Mouse (Mus musculus): ENCODE measurements around the gene Stt3b. TPM values are rescaled to one million over a fixed set of nuclear protein-coding genes. Genes with fewer than 3 reads are reported as not detected.

The Stt3b gene
- total RNA-seq, 2 experiments from 2014 or later, result 94.4 to 96.2 TPM

DNA sequence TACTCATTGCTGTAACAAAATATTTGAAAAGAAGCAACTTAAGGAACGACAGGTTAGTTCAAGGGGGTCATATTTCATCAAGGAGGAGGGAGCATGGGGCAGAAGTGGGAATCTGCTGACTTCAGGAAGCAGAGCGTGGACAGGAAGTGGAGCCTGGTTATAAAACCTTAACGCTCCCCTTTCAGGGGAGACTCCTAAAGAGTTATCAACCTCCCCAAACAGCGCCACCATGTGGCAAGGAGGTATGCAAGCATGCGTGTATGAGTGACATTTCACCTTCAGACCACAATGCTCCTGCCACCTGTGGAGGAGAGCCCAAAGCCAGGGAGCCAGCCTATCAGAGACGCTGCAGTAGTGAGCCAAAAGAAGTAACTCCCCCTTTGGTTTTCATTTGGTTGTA lies 10.8 kb upstream of the Stt3b start:
- intact Hi-C loops (cut with DNase I), result no loop called here
- no peak for DNase-seq (ENCODE audit: low spot score in 2 of 2)

DNA sequence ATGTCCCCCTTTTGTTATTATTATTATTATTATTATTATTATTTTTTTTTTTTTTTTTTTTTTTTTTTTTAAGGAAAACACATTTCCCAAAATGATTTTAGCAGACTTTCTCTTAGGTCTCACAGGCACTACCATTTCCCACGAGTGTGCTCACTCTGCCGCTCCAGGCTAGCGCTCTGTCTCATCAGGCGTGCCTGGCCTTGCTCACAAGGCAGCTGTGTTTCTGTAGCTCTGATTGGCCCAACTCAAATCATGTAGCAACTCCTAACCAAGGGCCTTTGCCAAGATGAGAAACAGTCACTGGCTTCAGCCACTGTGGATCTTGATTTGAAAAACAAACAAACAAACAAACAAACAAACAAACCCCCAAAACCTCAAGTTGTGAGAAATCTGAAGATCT lies 9.9 kb upstream of the Stt3b start:
- intact Hi-C loops (cut with DNase I), result no loop called here
- DNase-seq (ENCODE audit: low spot score in 2 of 2), result no peak

DNA sequence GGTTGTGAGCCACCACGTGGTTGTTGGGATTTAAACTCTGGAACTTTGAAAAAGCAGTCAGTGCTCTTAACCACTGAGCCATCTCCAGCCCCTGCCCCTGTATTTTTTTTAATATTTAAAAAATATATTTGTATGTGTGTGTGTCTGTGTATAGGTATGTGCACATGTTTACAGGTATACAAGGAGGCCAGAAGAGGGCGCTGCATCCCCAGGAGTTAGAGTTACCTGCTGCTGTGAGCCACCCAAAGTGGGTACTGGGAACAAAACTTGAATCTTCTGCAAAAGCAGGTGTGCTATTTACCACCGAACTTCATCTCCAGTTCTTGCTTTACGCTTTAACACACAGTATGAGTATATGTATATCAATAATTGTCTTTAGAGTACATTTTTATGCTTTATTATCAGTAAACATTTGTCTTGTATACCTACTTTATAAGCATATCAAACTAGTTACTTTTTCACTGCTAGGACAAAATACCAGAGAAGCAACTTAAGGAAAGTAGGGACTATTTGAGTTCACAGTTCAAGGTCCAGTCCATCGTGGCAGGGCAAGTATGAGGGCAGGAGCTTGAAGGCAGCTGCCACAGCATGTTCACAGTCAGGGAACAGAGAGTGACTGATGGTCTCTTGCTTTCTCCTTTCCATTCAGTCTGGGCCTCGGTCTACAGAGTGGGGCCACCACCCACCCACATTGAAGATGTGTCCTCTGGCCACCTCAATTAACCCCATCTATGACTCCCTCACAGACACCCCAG lies 8.6 kb upstream of the Stt3b start:
- intact Hi-C loops (cut with DNase I), result loop anchor here (10.0 kb wide), 1 partner anchor 386 kb away; no protein-coding TSS in a partner anchor
- no peak for DNase-seq (ENCODE audit: low spot score in 2 of 2)

DNA sequence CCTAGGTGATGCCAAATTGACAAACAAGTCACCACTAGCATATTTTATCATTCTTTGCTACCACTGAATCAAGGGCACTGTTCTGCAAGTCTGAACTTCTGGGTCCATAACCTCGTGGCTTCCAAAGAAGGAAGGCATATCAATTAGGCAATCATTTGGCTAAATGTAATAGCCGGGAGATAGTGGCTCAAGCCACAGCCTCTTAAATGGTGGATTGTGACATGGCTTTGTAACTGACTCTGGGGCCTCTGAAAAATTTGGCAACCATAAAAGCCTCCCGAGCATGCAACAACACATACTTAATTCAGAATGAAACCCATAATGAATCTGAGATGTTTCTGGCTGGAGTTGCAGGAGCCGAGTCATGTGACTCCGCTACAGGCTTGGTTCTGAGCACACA lies 6.8 kb upstream of the Stt3b start:
- intact Hi-C loops (cut with DNase I), result loop anchor here (10.0 kb wide), 1 partner anchor 388 kb away; no protein-coding TSS in a partner anchor
- no peak for DNase-seq (ENCODE audit: low spot score in 2 of 2)

DNA sequence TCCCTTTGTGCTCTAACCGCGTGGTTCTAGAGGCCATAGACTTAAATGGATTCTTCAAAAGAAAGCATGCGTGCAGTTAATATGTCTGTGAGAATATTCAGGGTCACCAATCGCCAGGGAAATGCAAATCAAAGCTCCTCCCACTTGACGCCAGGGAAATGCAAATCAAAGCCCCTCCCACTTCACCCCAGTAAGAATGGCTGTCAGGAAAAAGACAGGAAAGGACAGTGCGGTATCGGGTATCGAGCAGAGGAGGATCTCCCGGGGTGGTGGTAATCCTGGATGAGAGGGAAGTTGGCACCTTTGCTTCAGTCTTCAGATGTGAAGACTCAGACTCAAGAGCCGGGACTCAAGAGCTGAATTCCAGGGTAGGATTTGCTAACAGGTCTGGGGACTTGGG lies 4.3 kb upstream of the Stt3b start:
- no peak for DNase-seq (ENCODE audit: low spot score in 2 of 2)
- intact Hi-C loops (cut with DNase I), result loop anchor here (10.0 kb wide), 1 partner anchor 390 kb away; no protein-coding TSS in a partner anchor

DNA sequence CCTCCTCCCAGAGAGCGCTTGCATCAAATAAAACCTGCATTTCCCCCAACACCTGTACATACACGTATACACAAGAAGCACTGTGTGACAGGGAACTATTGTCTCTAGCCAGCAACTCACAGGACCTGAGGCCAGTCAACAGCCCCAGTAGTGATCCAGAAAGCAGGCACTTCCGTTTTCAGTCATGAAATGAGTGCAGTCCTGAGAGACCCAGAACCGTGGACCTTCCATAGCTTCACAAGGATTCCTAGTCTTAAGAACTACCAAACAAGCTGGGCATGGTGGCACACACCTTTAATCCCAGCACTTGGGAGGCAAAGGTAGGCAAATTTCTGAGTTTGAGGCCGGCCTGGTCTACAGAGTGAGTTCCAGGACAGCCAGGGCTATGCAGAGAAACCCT lies 3.6 kb upstream of the Stt3b start:
- no peak for DNase-seq (ENCODE audit: low spot score in 2 of 2)
- intact Hi-C loops (cut with DNase I), result loop anchor here (10.0 kb wide), 1 partner anchor 391 kb away; no protein-coding TSS in a partner anchor

DNA sequence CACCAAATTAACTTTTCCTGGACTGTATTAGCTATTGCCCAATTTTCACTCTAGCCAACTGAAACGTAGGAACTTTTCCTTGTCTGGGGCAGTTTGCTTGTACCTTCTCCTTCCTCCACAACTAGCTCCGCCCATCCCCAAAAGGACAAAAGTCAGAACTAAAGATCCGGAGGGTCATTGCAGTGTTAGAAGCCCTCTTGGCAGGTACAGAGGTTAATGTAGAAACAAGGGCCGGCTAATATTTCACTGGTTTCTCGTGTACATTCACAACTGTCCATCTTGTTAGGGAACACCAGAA lies 951 bp upstream of the Stt3b start:
- intact Hi-C loops (cut with DNase I), result loop anchor here (10.0 kb wide), 1 partner anchor 394 kb away; no protein-coding TSS in a partner anchor
- no peak for DNase-seq (ENCODE audit: low spot score in 2 of 2)

DNA sequence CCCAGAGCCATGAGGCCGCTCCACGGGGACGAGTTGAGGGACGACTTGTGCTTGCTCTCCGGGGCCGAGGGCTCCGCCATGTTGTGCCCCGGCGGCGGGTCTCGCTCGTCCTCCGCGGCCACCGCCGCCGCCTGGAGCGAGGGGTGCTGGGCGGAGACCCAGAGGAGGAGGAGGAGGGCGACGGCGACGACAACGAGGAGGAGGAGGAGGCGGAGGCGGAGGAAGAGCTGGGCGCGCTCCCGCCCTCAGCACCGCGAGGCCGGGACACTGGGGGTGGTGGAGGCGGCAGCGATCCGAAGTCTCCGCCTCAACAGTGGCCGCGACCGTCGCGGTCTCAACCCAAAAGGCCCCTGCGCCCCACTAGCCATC lies 260 bp downstream of the Stt3b start:
- intact Hi-C loops (cut with DNase I), result loop anchor here (10.0 kb wide), 1 partner anchor 395 kb away; no protein-coding TSS in a partner anchor
- no peak for DNase-seq (ENCODE audit: low spot score in 2 of 2)

DNA sequence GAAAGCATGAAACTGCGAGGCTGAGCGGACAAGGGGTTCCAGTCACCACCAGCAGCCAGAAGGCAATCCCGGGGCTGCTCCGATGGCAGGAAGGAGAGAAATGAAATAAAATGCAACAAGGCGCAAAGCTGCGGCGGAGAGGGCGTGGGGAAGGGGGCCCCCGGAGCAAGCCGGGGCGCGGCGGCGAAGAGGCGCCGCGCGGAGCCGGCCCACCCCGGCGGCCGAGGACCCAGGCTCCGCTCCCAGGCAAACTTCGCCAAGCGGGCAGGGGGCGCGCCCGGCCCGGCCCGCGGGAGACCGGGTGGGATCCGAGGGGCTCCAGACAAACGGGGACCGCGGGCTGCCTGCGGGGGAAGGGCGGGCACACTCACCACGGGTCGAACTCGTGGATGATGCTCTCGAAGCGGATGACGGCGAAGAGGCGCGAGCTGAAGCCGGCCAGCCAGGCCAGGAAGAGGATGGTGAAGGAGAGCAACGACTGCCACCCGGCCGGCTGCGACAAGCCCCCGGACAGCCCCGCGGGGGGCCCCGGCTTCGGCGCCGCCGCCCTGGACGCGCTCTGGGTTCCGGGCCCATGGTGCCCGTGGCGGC lies 745 bp downstream of the Stt3b start:
- peak in 1 of 2 experiments; percentile 39 for DNase-seq (ENCODE audit: low spot score in 2 of 2)
- intact Hi-C loops (cut with DNase I), result no loop called here

DNA sequence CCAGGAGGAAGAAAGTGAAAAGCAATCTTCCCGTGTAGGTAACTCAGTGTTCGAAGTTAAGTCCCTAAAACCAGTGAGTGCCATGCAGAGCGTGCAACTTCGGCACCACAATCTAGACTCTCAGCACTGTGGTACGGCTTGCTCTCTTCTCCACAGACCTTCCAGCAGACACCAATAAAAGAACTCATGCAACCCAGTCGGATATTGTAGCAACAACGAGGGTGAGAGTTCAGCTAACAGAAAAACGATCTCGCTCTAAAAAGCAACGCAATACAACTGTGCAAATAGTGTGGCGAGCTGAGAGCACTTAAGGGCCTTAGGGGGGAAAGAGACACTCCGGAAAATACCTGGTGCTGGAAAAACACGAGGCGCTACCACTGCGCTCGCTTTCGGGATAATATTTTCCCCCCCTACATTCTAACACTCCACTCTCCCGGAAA lies 1.3 kb downstream of the Stt3b start:
- DNase-seq (ENCODE audit: low spot score in 2 of 2), result peak in 1 of 2 experiments; percentile 13
- intact Hi-C loops (cut with DNase I), result no loop called here

DNA sequence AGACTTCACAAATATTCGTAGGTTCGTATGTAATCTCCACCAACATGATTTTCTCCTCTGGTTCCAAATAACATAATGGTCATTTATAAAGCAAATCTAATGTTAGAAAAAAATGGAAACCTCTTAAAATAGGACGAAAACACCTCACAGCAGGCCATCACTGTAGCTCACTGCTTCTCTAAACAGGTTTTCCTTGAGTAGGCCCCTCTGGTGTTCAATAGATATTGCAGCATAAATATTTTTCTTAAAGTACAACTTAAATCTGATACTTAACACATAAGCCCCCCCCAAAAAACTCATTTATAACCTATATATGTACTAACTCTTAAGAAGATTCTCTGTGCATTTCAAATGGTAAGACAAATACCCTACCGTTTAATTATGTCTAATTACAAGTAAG lies 1.8 kb downstream of the Stt3b start:
- DNase-seq (ENCODE audit: low spot score in 2 of 2), result no peak
- intact Hi-C loops (cut with DNase I), result no loop called here

DNA sequence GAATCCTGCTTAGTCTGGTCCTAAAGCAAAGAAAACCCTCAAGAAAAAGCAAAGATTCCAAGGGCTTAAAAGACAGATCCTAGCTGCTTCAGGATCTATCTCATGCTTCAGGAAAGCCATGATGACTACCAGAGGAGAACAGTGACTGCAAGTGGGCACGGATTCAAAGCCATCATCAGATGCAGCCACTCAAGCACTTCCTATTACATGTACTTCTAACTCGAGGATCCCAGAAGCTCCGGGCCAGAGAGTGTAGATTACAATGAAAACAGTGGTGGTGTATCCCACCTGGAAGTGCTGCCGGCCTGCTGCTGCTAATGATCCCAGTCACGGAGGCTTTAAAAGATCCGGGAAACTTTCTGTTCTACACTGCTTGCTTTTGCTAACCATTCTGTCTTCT lies 4.0 kb downstream of the Stt3b start:
- intact Hi-C loops (cut with DNase I), result no loop called here
- DNase-seq (ENCODE audit: low spot score in 2 of 2), result no peak

DNA sequence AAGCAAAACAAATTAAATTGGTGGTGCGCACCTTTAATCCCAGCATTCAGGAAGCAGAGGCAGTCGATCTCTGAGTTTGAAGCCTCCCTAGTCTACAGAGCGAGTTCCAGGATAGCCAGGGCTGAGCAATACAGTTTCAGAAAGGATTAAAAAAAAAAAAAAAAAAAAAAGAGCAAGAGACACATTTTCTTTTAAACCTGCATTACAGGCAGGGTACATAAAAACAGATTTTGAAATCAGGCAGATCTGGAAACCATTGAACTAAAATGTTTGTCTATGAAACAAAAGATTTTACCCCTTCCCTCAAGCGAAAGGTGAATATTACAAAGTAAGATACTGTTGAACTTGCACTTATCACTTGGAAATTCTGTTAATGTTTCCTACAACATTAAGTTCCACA lies 6.1 kb downstream of the Stt3b start:
- DNase-seq (ENCODE audit: low spot score in 2 of 2), result no peak
- intact Hi-C loops (cut with DNase I), result no loop called here

DNA sequence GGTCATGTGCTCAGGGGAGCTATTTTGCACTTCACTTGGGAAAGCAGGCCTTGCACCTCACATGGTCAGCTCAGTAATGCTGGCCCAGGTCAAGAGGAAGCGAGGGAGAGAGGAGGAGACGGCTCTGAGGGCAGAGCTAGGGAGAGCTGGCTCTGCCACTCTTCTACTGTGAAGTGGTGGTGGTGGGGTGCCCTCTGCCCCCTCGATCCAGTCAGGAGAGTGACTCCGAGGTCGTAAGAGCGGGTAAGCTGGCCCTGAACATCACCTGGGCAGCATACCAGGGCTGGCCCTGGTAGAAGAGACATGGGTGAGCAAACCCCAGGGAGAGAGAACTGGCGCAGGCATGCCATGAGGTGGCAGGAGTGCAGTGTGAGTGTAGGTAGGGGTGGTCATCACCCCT lies 8.6 kb downstream of the Stt3b start:
- intact Hi-C loops (cut with DNase I), result no loop called here
- DNase-seq (ENCODE audit: low spot score in 2 of 2), result no peak

DNA sequence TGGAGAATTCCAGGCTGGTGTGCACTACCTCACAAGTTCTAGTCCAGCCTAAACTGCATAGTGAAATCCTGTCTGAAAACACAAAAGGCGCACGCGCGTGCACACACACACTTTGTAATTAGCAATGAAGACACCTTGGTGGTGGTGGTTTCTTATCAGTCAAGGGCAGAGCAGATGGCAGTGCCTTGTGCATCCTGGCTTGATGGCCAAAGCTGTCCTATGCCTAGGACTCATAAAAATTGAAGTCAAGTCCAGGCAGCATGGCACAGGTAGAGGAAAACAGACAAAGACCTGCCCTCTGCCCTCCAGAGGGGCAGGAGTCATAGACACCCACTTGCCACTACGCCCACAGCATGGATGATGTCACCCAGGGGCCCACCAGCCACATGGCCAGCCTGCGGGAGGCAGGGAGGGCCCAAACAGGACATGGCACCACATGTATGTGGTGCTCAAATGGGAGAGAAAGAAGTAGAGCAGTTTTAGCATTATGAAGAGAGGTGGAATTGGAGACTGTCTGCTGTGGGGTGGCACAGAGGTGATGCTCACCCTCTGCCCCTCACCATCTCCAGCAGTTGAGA lies 9.1 kb downstream of the Stt3b start:
- intact Hi-C loops (cut with DNase I), result no loop called here
- no peak for DNase-seq (ENCODE audit: low spot score in 2 of 2)

DNA sequence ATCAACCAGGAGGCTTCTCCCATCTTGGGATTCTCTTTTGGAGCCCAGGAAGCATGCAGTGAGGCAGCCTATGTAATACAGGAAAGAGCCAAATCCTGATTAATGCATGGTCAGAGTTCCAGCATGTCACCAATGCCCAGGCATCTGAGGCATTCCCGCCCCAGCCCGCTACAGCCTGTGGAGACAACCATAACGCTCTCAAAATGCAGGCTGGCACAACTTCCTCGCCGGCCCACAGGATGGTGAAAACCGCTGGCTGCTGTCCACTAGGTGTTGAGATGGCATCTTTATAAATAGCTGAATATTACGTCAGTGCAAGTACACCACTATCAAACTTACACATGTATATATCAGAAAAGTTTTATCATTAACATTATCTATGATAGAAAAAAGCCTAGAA lies 13.5 kb downstream of the Stt3b start:
- no peak for DNase-seq (ENCODE audit: low spot score in 2 of 2)
- intact Hi-C loops (cut with DNase I), result no loop called here

DNA sequence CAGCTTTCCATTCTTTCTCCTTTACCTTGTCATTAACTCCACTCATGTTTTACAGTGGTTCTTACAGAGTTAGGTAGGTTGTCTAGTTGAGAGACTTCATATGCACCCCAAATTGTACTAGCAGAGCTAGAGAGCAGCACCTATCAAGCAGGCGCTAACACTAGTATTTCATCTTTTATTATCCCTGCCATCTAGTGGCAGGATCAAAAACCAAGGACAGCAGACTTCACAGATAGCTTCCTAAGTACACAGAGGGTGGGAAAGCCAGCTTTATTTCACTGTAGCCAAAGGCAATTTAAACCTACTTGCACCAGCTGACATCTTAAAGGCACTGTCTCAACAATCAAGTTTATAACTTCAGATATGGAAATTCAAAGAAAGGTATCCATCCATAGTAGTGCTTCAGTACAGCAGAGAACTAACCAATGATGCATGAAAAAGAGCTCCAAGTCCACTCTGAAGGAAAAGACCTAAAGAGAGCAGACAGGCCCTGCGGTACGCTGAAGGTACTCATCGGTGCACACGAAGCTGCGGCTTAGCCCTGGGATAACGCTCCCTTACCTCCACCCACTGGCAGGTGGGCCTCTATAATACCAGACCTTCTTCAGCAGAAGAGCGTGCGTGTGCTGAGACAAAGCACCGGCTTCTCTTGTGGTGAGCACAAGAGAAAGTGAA lies 16.2 kb downstream of the Stt3b start:
- no peak for DNase-seq (ENCODE audit: low spot score in 2 of 2)

DNA sequence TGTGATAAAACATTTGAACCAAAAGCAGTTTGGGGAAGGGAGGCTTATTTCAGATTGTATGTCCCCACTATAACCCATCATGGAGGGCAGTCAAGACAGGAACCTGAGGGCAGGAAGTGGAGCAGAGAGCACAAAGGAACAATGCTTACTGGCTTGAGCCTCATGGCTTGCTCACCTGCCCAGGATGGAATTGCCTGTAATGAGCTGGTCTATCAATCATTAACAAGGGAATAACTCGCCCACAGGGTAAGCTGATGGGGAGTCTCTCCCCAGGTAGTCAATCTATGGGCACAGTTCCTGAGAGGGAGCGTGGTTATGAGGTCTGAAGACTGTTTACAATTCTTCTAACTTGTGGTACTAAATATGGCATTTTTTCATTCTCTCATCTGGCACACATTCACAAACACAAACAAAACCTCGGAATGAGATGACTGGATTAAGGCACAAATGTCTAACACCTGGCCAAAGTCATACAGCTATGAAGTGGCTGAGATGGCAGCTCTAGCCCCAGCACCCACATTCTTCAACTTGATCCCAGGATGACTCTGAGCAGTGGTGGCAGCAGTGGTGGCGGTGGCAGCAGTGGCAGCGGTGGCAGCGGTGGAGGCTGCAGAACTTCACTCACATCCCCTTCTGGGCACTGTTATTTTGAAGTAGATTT lies 22.3 kb downstream of the Stt3b start:
- intact Hi-C loops (cut with DNase I), result no loop called here
- no peak for DNase-seq (ENCODE audit: low spot score in 2 of 2)

More for the DNA sequence above, 16.2 kb downstream of the Stt3b start:
- intact Hi-C loops (cut with DNase I), result no loop called here

DNA sequence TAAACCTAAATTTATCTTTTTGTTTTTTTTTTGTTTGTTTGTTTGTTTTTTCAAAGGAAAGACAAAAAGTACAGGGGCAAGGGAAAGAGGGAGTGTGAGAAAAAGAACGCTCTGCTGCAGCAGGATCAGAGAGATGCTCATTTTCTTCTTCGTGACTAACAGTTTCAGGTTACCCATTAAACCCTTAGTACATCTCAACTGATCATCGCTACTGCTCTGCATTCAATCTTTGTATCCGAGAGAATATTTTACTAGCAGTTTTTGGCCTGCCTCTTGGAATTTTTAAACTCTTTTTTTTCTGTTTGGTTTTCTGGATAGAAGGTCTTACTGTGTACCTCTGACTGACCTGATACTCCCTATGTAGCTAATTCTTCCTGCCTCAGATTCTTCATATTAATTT lies 25.8 kb downstream of the Stt3b start:
- intact Hi-C loops (cut with DNase I), result no loop called here
- no peak for DNase-seq (ENCODE audit: low spot score in 2 of 2)

DNA sequence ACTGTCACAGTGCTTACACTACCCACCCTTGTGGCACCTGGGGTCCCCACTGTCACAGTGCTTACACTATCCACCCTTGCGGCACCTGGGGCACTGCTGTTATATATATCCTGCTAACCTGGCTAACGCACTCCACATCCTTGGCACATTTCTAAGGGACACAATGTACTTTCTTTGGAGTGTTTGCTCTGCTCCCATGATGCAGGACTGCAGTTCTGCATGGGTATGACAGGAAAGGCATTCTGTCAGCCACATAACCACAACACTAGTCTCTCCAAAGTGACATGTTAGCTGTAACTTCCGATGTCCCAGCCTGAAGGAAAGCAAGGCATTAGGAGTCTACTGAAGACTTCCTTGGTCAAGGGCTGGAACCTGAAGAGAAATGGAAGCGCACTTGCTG lies 26.8 kb downstream of the Stt3b start:
- intact Hi-C loops (cut with DNase I), result no loop called here

More for the DNA sequence above, 26.8 kb downstream of the Stt3b start:
- DNase-seq (ENCODE audit: low spot score in 2 of 2), result no peak
